Mouse (Mus musculus) cortical plate, adult 2 months (tissue): ENCODE measurements around the gene Plbd1.

Source experiments
- CTCF ChIP-seq: fragments of 200-500 bp; IDR thresholded peaks from 2 replicates; pipeline ENCODE4 v1.5.1; 2011; ENCODE audit warnings: mild to moderate bottlenecking, control low read depth, low read length; ENCODE audit not compliant: insufficient read depth; ENCODE audit errors: extremely low read depth
- POLR2A ChIP-seq: fragments of 200-500 bp; IDR thresholded peaks from 2 replicates; pipeline ENCODE4 v1.6.1; 2011; ENCODE audit warnings: mild to moderate bottlenecking, low read length, control low read depth; ENCODE audit not compliant: insufficient read depth; ENCODE audit errors: extremely low read depth

- TF ChIP-seq CTCF (no peak), POLR2A (no peak)
These were observed 46.9 kb upstream of the Plbd1 start for GRCm38 (mm10) chr6:136708597-136708996.
